Mouse (Mus musculus): ENCODE measurements around the gene Tmem116.
"Not testable (repeated sequence)": the region's sequence is repeated elsewhere in the genome, so short reads cannot be mapped to it uniquely, and the experiment has no call there.

Tmem116 gene

GRCm38 (mm10) chr5:121463601-121464250, 12.0 kb downstream of the Tmem116 start:
- DNase-seq, result peak; percentile 64

- no peak for DNase-seq
Measured at GRCm38 (mm10) chr5:121469566-121469965, 17.9 kb downstream of the Tmem116 start.

- no peak for DNase-seq
Measured at GRCm38 (mm10) chr5:121472411-121472810, 20.7 kb downstream of the Tmem116 start.

- DNase-seq, result peak; percentile 40
Measured at GRCm38 (mm10) chr5:121474610-121475009, 22.9 kb downstream of the Tmem116 start.

GRCm38 (mm10) chr5:121476040-121476439, 24.3 kb downstream of the Tmem116 start:
- DNase-seq, result no peak

- DNase-seq, result peak; percentile 80
Measured at GRCm38 (mm10) chr5:121477680-121478079, 26.0 kb downstream of the Tmem116 start.

- DNase-seq, result no peak
Measured at GRCm38 (mm10) chr5:121484801-121485200, 33.1 kb downstream of the Tmem116 start.

GRCm38 (mm10) chr5:121493305-121493704, 41.6 kb downstream of the Tmem116 start:
- DNase-seq, result no peak

GRCm38 (mm10) chr5:121500719-121501118, 49.0 kb downstream of the Tmem116 start:
- DNase-seq, result no peak

GRCm38 (mm10) chr5:121501424-121501996, 49.8 kb downstream of the Tmem116 start:
- not testable (repeated sequence) for DNase-seq

GRCm38 (mm10) chr5:121503231-121503630, 51.5 kb downstream of the Tmem116 start, which contains the start of gene Adam1b:
Gene Adam1b (minus strand): TSS chr5:121503435.
- no peak for DNase-seq

- no peak for DNase-seq
Measured at GRCm38 (mm10) chr5:121506846-121507245, 55.2 kb downstream of the Tmem116 start.

GRCm38 (mm10) chr5:121510009-121510408, 58.3 kb downstream of the Tmem116 start:
- no peak for DNase-seq

GRCm38 (mm10) chr5:121518983-121519382, 67.3 kb downstream of the Tmem116 start:
- no peak for DNase-seq

- not testable (repeated sequence) for DNase-seq
Measured at GRCm38 (mm10) chr5:121519758-121520157, 68.1 kb downstream of the Tmem116 start.

GRCm38 (mm10) chr5:121525774-121526450, 74.2 kb downstream of the Tmem116 start:
- DNase-seq, result no peak

- no peak for DNase-seq
Measured at GRCm38 (mm10) chr5:121526526-121526925, 74.8 kb downstream of the Tmem116 start.

GRCm38 (mm10) chr5:121526961-121527360, 75.3 kb downstream of the Tmem116 start:
- no peak for DNase-seq

- DNase-seq, result peak; percentile 27
Measured at GRCm38 (mm10) chr5:121534521-121534920, 82.8 kb downstream of the Tmem116 start.

GRCm38 (mm10) chr5:121535116-121535515, 83.4 kb downstream of the Tmem116 start:
- no peak for DNase-seq

- no peak for DNase-seq
Measured at GRCm38 (mm10) chr5:121536921-121537555, 85.3 kb downstream of the Tmem116 start.

GRCm38 (mm10) chr5:121537588-121537987, 85.9 kb downstream of the Tmem116 start:
- DNase-seq, result no peak

GRCm38 (mm10) chr5:121540066-121540465, 88.4 kb downstream of the Tmem116 start:
- DNase-seq, result no peak

- no peak for DNase-seq
Measured at GRCm38 (mm10) chr5:121541235-121541634, 89.5 kb downstream of the Tmem116 start.
